Mouse (Mus musculus) CD4-positive, CD25-positive, alpha-beta regulatory T cell, adult 2 months (primary cell): ENCODE results near the gene Tfcp2l1.

ENCODE experiments used
- DNase-seq: peaks from one replicate; pipeline ENCODE4 v3.0.0-alpha.2; 2012; ENCODE audit warnings: low read depth, low spot score

The Tfcp2l1 gene

GRCm38 (mm10) chr1:118650771-118651080, 23.0 kb downstream of the Tfcp2l1 start:
- no peak for DNase-seq

DNA sequence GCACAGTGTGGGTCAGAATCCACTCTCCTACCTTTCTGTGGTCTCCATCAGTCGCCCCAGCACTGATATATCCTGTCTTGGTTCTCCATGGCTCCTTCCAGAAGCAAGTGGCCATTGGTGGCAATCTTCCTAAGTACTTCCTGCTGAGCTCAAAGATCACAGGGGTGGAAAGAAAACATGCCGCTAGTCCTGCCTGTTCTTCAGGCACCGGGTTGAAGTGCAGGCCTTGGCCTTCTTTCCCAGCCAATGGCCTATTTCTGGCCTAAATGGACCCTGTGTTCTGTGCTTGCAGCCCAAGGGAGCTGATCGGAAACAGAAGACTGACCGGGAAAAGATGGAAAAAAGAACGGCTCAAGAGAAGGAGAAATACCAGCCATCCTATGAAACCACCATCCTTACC, 31.0 kb downstream of the Tfcp2l1 start:
- DNase-seq: no peak

- DNase-seq: no peak
Measured at GRCm38 (mm10) chr1:118660880-118661465, 33.2 kb downstream of the Tfcp2l1 start.

- no peak for DNase-seq
Measured at GRCm38 (mm10) chr1:118663062-118663461, 35.3 kb downstream of the Tfcp2l1 start.

DNA sequence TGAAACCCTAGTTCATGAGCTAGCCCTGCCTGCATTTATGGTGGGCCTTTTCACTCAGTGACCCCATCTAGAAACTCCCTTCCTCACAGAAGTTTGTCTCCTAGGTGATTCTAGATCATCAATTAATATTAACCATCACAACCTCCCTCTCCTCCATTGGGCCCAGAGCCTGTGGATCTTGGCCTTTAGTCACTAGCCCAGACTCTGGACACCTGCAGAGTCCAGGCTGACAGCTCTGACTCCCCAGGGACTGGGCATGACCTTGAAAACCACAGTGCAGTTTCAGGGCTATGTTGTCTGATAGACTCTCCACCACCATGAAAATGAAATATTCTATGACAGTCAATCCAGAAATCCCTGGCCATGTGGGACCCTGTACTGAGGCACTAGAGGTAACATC, 39.8 kb downstream of the Tfcp2l1 start:
- DNase-seq: no peak

DNA sequence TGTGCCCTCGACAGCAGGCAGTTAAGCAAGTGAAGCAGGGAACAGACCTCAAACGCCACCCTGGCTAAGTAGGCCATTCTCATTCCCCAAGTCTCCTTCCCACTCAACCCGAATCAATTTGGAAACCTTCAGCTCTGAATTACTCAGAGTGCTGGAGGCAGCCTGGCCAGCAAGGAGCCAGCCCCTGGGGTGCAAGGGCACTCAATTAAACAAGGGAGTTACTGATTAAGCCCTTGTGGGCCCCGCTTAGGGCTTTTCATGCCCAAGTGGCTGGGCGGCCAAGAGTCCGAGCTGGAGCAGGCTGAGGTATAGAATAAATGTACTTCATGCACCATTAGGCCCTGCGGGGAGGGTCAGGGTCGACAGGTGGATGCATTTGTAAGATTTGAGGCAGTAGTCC, 44.5 kb downstream of the Tfcp2l1 start:
- DNase-seq: no peak

DNA sequence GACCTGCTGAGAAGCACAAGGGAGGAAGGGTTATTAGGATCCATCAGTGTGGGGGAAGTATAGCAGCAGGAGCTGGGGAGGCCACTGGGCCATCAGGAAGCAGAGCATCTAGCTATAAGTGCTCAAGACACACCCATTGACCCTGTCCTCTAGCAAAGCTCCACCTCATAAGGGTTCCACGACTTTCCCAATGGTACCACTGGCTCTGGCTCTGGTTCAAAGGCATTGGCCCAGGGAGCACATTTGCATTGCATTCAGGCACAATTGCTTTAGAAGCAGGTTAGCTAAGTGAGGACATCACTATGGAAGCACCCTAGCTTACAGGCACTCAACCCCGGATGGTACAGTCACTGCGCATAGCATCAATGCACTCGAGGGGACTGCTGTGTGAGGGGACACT, 46.4 kb downstream of the Tfcp2l1 start:
- DNase-seq: no peak

GRCm38 (mm10) chr1:118681980-118682379, 54.2 kb downstream of the Tfcp2l1 start:
- no peak for DNase-seq

GRCm38 (mm10) chr1:118683686-118684085, 55.9 kb downstream of the Tfcp2l1 start:
- no peak for DNase-seq

GRCm38 (mm10) chr1:118687726-118688125, 60.0 kb downstream of the Tfcp2l1 start:
- no peak for DNase-seq

GRCm38 (mm10) chr1:118689830-118690229, 62.1 kb downstream of the Tfcp2l1 start:
- DNase-seq: no peak

DNA sequence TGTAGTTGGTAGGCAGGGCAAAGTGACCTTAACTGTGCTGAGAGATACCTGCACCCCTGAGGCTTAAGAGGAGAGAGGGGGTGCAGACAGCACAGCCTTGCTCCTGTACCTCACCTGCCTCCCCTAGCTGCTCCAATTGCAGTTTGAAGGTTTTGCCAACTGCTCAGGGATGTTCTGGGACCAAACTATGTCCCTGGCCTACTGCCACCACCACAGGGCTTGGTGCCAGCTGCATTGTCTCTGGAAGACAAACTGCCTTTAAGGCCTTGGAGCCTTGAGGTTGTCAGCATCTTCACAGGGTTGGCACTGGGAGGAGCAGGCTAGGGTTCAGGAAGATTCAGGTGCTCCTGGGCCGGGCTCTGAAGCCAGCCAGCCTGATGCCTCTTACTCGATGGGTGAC, 66.7 kb downstream of the Tfcp2l1 start:
- DNase-seq: no peak

- DNase-seq: no peak
Measured at GRCm38 (mm10) chr1:118697906-118698305, 70.2 kb downstream of the Tfcp2l1 start.

DNA sequence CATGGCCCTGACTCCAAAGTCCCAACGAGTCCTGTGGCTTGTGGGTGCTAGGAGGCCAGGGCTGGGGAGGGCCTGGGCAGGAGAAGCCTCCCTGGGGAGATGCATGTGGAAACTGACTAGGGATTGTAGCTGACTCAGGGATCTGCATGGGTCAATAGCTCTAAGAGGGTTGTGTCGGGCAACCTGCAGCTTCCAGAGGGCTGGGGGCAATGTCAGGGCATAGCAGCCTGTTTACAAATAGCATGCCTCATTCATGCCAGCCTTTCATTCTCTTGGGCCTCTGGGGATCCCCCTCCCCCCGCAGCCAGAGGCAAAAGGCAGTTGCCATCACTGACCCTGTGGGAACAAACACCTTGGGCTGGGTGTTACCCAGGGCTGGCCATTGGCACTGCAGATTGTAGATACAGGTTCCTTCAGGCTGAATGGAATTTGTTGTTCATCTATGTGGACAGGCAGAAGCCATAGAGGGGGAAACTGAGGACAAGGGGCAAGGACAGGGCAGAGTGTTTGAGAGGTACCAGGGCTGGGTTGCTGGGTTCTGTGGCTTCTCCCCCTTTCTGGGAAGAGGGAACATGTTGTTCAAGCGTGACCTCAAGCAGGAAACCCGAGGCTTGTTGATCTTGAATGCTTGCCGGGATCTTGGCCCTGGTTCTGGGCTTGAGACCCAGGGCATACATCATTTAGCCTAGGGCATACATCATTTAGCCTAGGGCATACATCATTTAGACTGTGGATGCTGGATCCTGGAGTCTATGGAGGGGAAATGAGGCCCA, 71.6 kb downstream of the Tfcp2l1 start:
- no peak for DNase-seq

GRCm38 (mm10) chr1:118699961-118700360, 72.2 kb downstream of the Tfcp2l1 start:
- DNase-seq: no peak

GRCm38 (mm10) chr1:118711606-118712005, 83.9 kb downstream of the Tfcp2l1 start:
- DNase-seq: no peak

GRCm38 (mm10) chr1:118716225-118716624, 88.5 kb downstream of the Tfcp2l1 start:
- no peak for DNase-seq

- no peak for DNase-seq
Measured at GRCm38 (mm10) chr1:118718055-118718454, 90.3 kb downstream of the Tfcp2l1 start.

- DNase-seq: no peak
Measured at GRCm38 (mm10) chr1:118719699-118720098, 92.0 kb downstream of the Tfcp2l1 start.

DNA sequence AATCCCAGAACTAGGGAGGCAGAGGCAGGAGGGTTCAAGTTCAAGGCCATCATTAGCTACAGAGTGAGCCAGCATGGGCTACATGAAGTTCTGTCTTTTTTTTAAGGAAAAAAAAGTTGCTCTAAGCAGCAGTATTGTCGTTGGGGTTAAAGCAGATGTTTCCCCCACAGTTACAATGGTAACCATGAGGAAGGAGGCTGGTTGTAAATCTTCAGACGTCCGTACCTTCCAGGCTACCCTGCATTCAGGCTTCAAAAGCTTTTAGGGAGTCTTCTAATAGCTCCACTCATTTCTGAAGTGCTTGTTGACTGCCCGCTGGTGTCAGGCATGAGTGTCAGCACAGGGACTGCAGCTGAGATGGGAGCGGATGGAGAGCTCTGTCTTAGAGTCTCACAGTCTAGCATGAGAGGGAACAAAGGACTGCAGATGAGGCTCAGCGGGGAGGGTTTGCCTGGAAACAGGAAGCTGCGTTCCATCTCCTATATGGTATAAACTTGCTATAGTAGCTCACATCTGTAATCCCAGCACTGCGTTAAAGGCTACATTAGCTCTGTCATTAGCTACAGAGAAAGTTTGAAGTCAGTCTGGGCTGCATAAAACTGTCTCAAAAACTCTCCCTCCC, 92.8 kb downstream of the Tfcp2l1 start:
- no peak for DNase-seq

- DNase-seq: no peak
Measured at GRCm38 (mm10) chr1:118727075-118727474, 99.3 kb downstream of the Tfcp2l1 start.

DNA sequence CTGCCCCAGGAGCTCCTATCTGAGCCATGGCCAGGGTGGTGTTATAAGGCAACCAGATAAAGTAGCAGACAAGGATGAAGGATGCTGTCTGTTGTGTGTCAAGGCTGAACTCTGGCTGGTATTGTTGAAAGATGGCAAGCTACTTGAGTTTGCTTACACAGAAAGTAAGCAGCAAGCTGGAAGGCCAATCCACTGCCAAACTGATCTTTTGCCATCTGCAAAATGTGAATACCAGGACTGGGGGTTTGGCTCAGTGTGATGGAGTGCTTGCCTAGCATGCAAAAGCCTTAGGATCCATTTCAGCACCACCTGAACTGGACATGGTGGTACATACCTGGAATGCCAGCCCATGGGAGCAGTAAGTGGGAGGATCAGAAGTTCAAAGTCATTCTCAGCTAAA, 101.1 kb downstream of the Tfcp2l1 start:
- DNase-seq: no peak
